In genomic region chr13:20489698-20490417, GRCm38 (mm10) we compare ENCODE assay signal across 8 mouse cellular contexts.
DNase-seq lines count a peak whose midpoint lies in the region; ATAC-seq and TF ChIP-seq lines count a peak whose summit lies in the region.

No protein-coding gene starts in this region.

- H3K4me2 ChIP-seq in hindbrain, embryonic 15.5 days: no peak overlapping the region

- no peak overlapping the region for H3K9ac ChIP-seq in hindbrain, embryonic 15.5 days

- DNase-seq in gastrocnemius, adult 2 months: no peak
- no peak for DNase-seq in gastrocnemius, postnatal 36 days
- DNase-seq in c-Kit-positive CD71-negative TER-119-negative erythroid progenitor cells, embryonic 14.5 days (ENCODE audit: low read depth): peak; percentile 33
- DNase-seq in naive thymus-derived CD4-positive, alpha-beta T cell, adult 2 months (ENCODE audit: low read depth): peak; percentile 60
- DNase-seq in spleen, postnatal 4 days (ENCODE audit: low spot score in 2 of 2): no peak
- DNase-seq in gastrocnemius, adult 8-10 months (ENCODE audit: low spot score in 2 of 2): no peak

- no peak overlapping the region for H3K4me3 ChIP-seq in gastrocnemius, adult 2 months
- H3K4me3 ChIP-seq in C2C12 (ENCODE audit: insufficient read depth, poor library complexity, severe bottlenecking): no peak overlapping the region
- H3K4me3 ChIP-seq in hindbrain, embryonic 15.5 days: no peak overlapping the region

- H3K36me3 ChIP-seq in C2C12 (ENCODE audit: control insufficient read depth, insufficient read depth): no peaks in the 10 kb centered on the region
- no peaks in the 10 kb centered on the region for H3K36me3 ChIP-seq in hindbrain, embryonic 15.5 days

- WGBS in hindbrain, embryonic 15.5 days: 58% methylated on average over 8 of the region's 8 CpGs

- TF ChIP-seq CTCF in gastrocnemius, adult 2 months (IDR thresholded peaks at IDR 0.05): peak; percentile 71
- peak; percentile 2 for TF ChIP-seq CTCF in C2C12 (IDR thresholded peaks at IDR 0.05; ENCODE audit: control insufficient read depth, insufficient read depth, insufficient read length)

- peak; percentile 65; the same call in 1 of the 2 replicates for ATAC-seq in hindbrain, embryonic 15.5 days (ENCODE audit: low FRiP score, low read depth)

- H3K79me3 ChIP-seq in C2C12 (ENCODE audit: low read depth): no peaks in the 10 kb centered on the region

- intact Hi-C loops in gastrocnemius, adult 2 months (cut with DNase I): no loop called here
- intact Hi-C loops in gastrocnemius, postnatal 36 days (cut with DNase I): no loop called here

- peaks cover 11% of the 10 kb centered on the region; the same call in 1 of the 2 replicates for H3K4me1 ChIP-seq in hindbrain, embryonic 15.5 days (replicated peaks)

- H3K79me2 ChIP-seq in C2C12 (ENCODE audit: control insufficient read depth, insufficient read depth): no peaks in the 10 kb centered on the region

- no peak overlapping the region for H3ac ChIP-seq in C2C12 (ENCODE audit: control insufficient read depth, insufficient read length, low read depth)

- no peaks in the 10 kb centered on the region for H3K9me3 ChIP-seq in hindbrain, embryonic 15.5 days

- H3K27ac ChIP-seq in gastrocnemius, adult 2 months: no peak overlapping the region
- no peak overlapping the region for H3K27ac ChIP-seq in hindbrain, embryonic 15.5 days (replicated peaks)

- no peaks in the 10 kb centered on the region for H3K27me3 ChIP-seq in C2C12 (ENCODE audit: control insufficient read depth, insufficient read depth, insufficient read length)
- H3K27me3 ChIP-seq in hindbrain, embryonic 15.5 days: no peaks in the 10 kb centered on the region

TF ChIP-seq in C2C12, 6 proteins besides CTCF, POLR2A, EP300 and RAD21:
- TF ChIP-seq MYOG (IDR thresholded peaks at IDR 0.05; ENCODE audit: control insufficient read depth, extremely low read depth, insufficient read length): no peak
- TF ChIP-seq FOSL1 (IDR thresholded peaks at IDR 0.05; ENCODE audit: insufficient read depth, low read length, poor library complexity, severe bottlenecking): no peak
- TF ChIP-seq MAX (IDR thresholded peaks at IDR 0.05): no peak
- no peak for TF ChIP-seq USF1 (IDR thresholded peaks at IDR 0.05; ENCODE audit: low read depth)
- no peak for TF ChIP-seq MYOD1 (IDR thresholded peaks at IDR 0.05; ENCODE audit: control insufficient read depth, insufficient read length, low read depth)
- TF ChIP-seq CEBPB (IDR thresholded peaks at IDR 0.05; ENCODE audit: low read depth): no peak

Comparison
In these comparisons a context has a peak if more than half of its experiments do, and no peak if none do; other contexts are left out.
1. DNase-seq: peak in c-Kit-positive CD71-negative TER-119-negative erythroid progenitor cells, embryonic 14.5 days (single experiment) and naive thymus-derived CD4-positive, alpha-beta T cell, adult 2 months (single experiment); none in gastrocnemius, adult 2 months (single experiment), gastrocnemius, postnatal 36 days (0 of 2), spleen, postnatal 4 days (0 of 2) and gastrocnemius, adult 8-10 months (0 of 2).